9 mouse cellular contexts compared by ENCODE assay signal in genomic region chr5:52821691-52822090, GRCm38 (mm10). TPM values are rescaled to one million over a fixed set of nuclear protein-coding genes. Genes with fewer than 3 reads are reported as not detected.
DNase-seq lines count a peak whose midpoint lies in the region; ATAC-seq and TF ChIP-seq lines count a peak whose summit lies in the region.
"Had no signal": no experiment of that assay in that cellular context is flagged by ENCODE, and none has a peak within 500 bp of the region (broad histone marks: within the 10 kb centered on the region; RNA-seq: fewer than 3 reads in every experiment).

No protein-coding gene starts in this region.

- no peak for ATAC-seq in CD4-positive, CD25-positive, alpha-beta regulatory T cell, adult 4 months
- no peak for ATAC-seq in midbrain, embryonic 14.5 days (ENCODE audit: low FRiP score, low TSS enrichment)
- no peak for ATAC-seq in midbrain, embryonic 16.5 days

- H3K9me3 ChIP-seq in midbrain, embryonic 14.5 days (ENCODE audit: control insufficient read depth, low read length): no peaks in the 10 kb centered on the region
- H3K9me3 ChIP-seq in midbrain, embryonic 16.5 days (replicated peaks; ENCODE audit: control insufficient read depth, low read length, poor library complexity, severe bottlenecking): no peaks in the 10 kb centered on the region
- H3K9me3 ChIP-seq: megakaryocyte, embryonic 14.5 days had no signal

- WGBS in midbrain, embryonic 14.5 days: 43% methylated on average over 3 of the region's 3 CpGs
- WGBS in midbrain, embryonic 16.5 days: 49% methylated on average over 3 of the region's 3 CpGs

- H3K4me3 ChIP-seq in midbrain, embryonic 14.5 days (replicated peaks; ENCODE audit: low read depth, low read length): no peak overlapping the region
- H3K4me3 ChIP-seq in midbrain, embryonic 16.5 days (ENCODE audit: low read depth, low read length): no peak overlapping the region
- H3K4me3 ChIP-seq in left cerebral cortex, adult 2 months: no peak overlapping the region
- H3K4me3 ChIP-seq: megakaryocyte, embryonic 14.5 days had no signal

- no peak overlapping the region for H3K27ac ChIP-seq in midbrain, embryonic 14.5 days (replicated peaks; ENCODE audit: low read depth, low read length)
- H3K27ac ChIP-seq in midbrain, embryonic 16.5 days (ENCODE audit: low read length): no peak overlapping the region
- peak overlapping the region; percentile 36; the same call in 1 of the 2 replicates for H3K27ac ChIP-seq in left cerebral cortex, adult 2 months

- TF ChIP-seq CTCF in left cerebral cortex, adult 2 months (IDR thresholded peaks at IDR 0.05): peak; percentile 82

- no peak overlapping the region for H3K9ac ChIP-seq in midbrain, embryonic 14.5 days (replicated peaks; ENCODE audit: low read length)
- H3K9ac ChIP-seq in midbrain, embryonic 16.5 days (ENCODE audit: low read depth, low read length): no peak overlapping the region

- no peaks in the 10 kb centered on the region for H3K4me1 ChIP-seq in midbrain, embryonic 14.5 days (ENCODE audit: control insufficient read depth, insufficient read depth, low read length)
- no peaks in the 10 kb centered on the region for H3K4me1 ChIP-seq in midbrain, embryonic 16.5 days (ENCODE audit: control insufficient read depth, insufficient read depth, low read length)
- H3K4me1 ChIP-seq: megakaryocyte, embryonic 14.5 days had no signal

- H3K27me3 ChIP-seq in midbrain, embryonic 14.5 days (ENCODE audit: control insufficient read depth, insufficient read depth, low read length): no peaks in the 10 kb centered on the region
- H3K27me3 ChIP-seq in midbrain, embryonic 16.5 days (ENCODE audit: control insufficient read depth, insufficient read depth, low read depth, low read length): no peaks in the 10 kb centered on the region
- H3K27me3 ChIP-seq: megakaryocyte, embryonic 14.5 days had no signal

- DNase-seq in CD4-positive, CD25-positive, alpha-beta regulatory T cell, adult 2 months (ENCODE audit: low read depth, low spot score): peak; percentile 33
- peak; percentile 82 for DNase-seq in midbrain, embryonic 14.5 days
- peak; percentile 9 for DNase-seq in c-Kit-negative CD71-positive TER-119-positive erythroid progenitor cells, embryonic 14.5 days (ENCODE audit: low read depth, low spot score)
- peak; percentile 34 to 89 for DNase-seq in frontal cortex, adult 2 months (ENCODE audit: extremely low spot score in 1 of 2, low spot score in 1 of 2)
- DNase-seq in left cerebral cortex, adult 2 months (ENCODE audit: extremely low spot score in 1 of 2, low spot score in 2 of 2): peak; percentile 41 to 57
- DNase-seq in right cerebral cortex, postnatal 14 days: peak; percentile 43

- H3K36me3 ChIP-seq in midbrain, embryonic 14.5 days (ENCODE audit: control insufficient read depth, insufficient read depth, low read length): peaks cover 21% of the 10 kb centered on the region
- no peaks in the 10 kb centered on the region for H3K36me3 ChIP-seq in midbrain, embryonic 16.5 days (ENCODE audit: control insufficient read depth, insufficient read depth, low read length)

- no peak overlapping the region for H3K4me2 ChIP-seq in midbrain, embryonic 14.5 days (ENCODE audit: low read length)
- H3K4me2 ChIP-seq in midbrain, embryonic 16.5 days (ENCODE audit: low read length): no peak overlapping the region

- intact Hi-C loops in left cerebral cortex, adult 2 months (cut with DNase I): loop anchor here (2.0 to 5.0 kb wide), 2 partner anchors 153 to 304 kb away; partner anchors contain the start of gene Sepsecs

RNA-seq across cellular contexts. Expression of gene Anapc4, which starts 12.1 kb away (rescaled TPM):
- 10 to 100 TPM; 71.6 to 76.5 TPM for polyA plus RNA-seq in CD4-positive, CD25-positive, alpha-beta regulatory T cell, adult 4 months (2017; shearing (Covaris generic))
- polyA plus RNA-seq in midbrain, embryonic 14.5 days (2014; fragmentation: Nextera tagmentation; extraction: Ambion mirVana): 96.8 and 131 TPM in 2 replicates
- polyA plus RNA-seq in midbrain, embryonic 16.5 days (2015; fragmentation: Nextera tagmentation; extraction: Ambion mirVana): 115 and 117 TPM in 2 replicates
- polyA plus RNA-seq in frontal cortex, adult 2 months (2012; rRNA removed): 115 and 118 TPM in 2 replicates
- 10 to 100 TPM; 69.3 to 71.6 TPM for total RNA-seq in left cerebral cortex, adult 2 months (2021)

RNA-seq across cellular contexts. Expression of gene Zcchc4, which starts 46.5 kb away (rescaled TPM):
- polyA plus RNA-seq in CD4-positive, CD25-positive, alpha-beta regulatory T cell, adult 4 months (2017; shearing (Covaris generic)): 10 to 100 TPM; 14.4 to 15.2 TPM
- polyA plus RNA-seq in midbrain, embryonic 14.5 days (2014; fragmentation: Nextera tagmentation; extraction: Ambion mirVana): 8.2 and 13.1 TPM in 2 replicates
- 11.1 and 11.3 TPM in 2 replicates for polyA plus RNA-seq in midbrain, embryonic 16.5 days (2015; fragmentation: Nextera tagmentation; extraction: Ambion mirVana)
- polyA plus RNA-seq in frontal cortex, adult 2 months (2012; rRNA removed): 12.3 and 12.4 TPM in 2 replicates
- 10 to 100 TPM in 1 of 2 experiments, 1 to 10 TPM in 1; 9.0 to 10.4 TPM for total RNA-seq in left cerebral cortex, adult 2 months (2021)

Comparison
In these comparisons a context has a peak if more than half of its experiments do, and no peak if none do; other contexts are left out.
1. DNase-seq: peak in every context shown above with its lines; median percentile 82 in midbrain, embryonic 14.5 days; 62 in frontal cortex, adult 2 months; 49 in left cerebral cortex, adult 2 months; 43 in right cerebral cortex, postnatal 14 days; 33 in CD4-positive, CD25-positive, alpha-beta regulatory T cell, adult 2 months; 9 in c-Kit-negative CD71-positive TER-119-positive erythroid progenitor cells, embryonic 14.5 days.